Mouse (Mus musculus) retina, adult 2 months (tissue): ENCODE measurements around the gene Sez6l2.

Source experiments
- DNase-seq: peaks from one replicate; pipeline ENCODE4 v3.0.0-alpha.2; 2012; ENCODE audit warnings: low read depth, low spot score

Sez6l2 gene

GRCm38 (mm10) chr7:127008239-127009019 lies 58.1 kb downstream of the Sez6l2 start:
- no peak for DNase-seq

GRCm38 (mm10) chr7:127009307-127010085 lies 59.1 kb downstream of the Sez6l2 start:
- DNase-seq = no peak

GRCm38 (mm10) chr7:127011051-127011450 lies 60.7 kb downstream of the Sez6l2 start:
- DNase-seq = no peak

- DNase-seq = no peak
These were observed 61.4 kb downstream of the Sez6l2 start for GRCm38 (mm10) chr7:127011717-127012116.

- no peak for DNase-seq
These were observed 62.0 kb downstream of the Sez6l2 start for GRCm38 (mm10) chr7:127012374-127012773.

- no peak for DNase-seq
These were observed 62.5 kb downstream of the Sez6l2 start for GRCm38 (mm10) chr7:127012845-127013244.

- no peak for DNase-seq
These were observed 63.0 kb downstream of the Sez6l2 start for GRCm38 (mm10) chr7:127013385-127013784.

GRCm38 (mm10) chr7:127014320-127014719 lies 64.0 kb downstream of the Sez6l2 start, which contains the start of gene Mvp:
TSS of gene Mvp (minus strand) at chr7:127014621.
- no peak for DNase-seq

- DNase-seq = no peak
These were observed 64.6 kb downstream of the Sez6l2 start for GRCm38 (mm10) chr7:127014993-127015392.

- DNase-seq = no peak
These were observed 65.7 kb downstream of the Sez6l2 start for GRCm38 (mm10) chr7:127016081-127016480.

GRCm38 (mm10) chr7:127016481-127016485 lies 65.9 kb downstream of the Sez6l2 start, which contains the start of gene Pagr1b:
TSS of gene Pagr1b (minus strand) at chr7:127016484.
- no peak for DNase-seq

GRCm38 (mm10) chr7:127016486-127016938 lies 66.1 kb downstream of the Sez6l2 start:
- DNase-seq = no peak

- peak; percentile 99 for DNase-seq
These were observed 66.9 kb downstream of the Sez6l2 start, which contains the start of gene Pagr1a for GRCm38 (mm10) chr7:127016971-127017949. TSS of gene Pagr1a (minus strand) at chr7:127017352.

GRCm38 (mm10) chr7:127017950-127018345 lies 67.6 kb downstream of the Sez6l2 start:
- no peak for DNase-seq

- DNase-seq = no peak
These were observed 68.3 kb downstream of the Sez6l2 start for GRCm38 (mm10) chr7:127018416-127019305.

- DNase-seq = no peak
These were observed 69.1 kb downstream of the Sez6l2 start for GRCm38 (mm10) chr7:127019306-127019960.

- no peak for DNase-seq
These were observed 69.7 kb downstream of the Sez6l2 start for GRCm38 (mm10) chr7:127020031-127020430.
